Mouse (Mus musculus): ENCODE data around the gene Olfr1436.
"Not testable (repeated sequence)": the region's sequence is repeated elsewhere in the genome, so short reads cannot be mapped to it uniquely, and the experiment has no call there.

Gene Olfr1436

DNA sequence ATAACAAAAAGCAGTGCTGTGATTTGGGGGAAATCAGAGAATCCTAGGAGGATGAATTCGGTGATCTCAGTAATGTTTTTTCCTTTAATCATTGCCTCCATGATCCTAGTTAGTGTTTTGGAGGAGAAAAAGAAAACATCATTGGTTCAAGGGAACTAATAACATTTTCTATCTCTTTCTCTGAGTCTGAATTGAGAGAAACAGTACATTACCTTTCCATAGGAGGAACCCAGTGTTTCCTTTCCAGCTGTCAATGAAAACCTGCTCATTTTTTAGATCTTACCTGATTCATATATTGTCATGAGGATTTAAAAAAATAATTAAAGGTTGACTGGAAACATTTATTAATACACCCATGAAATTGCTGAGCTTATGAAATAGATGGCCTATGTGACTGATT lies at the start of gene Olfr1436:
Gene Olfr1436 (minus strand): TSS at position 101 of the 400 bp plus-strand sequence.
- DNase-seq (ENCODE audit: low spot score) = not testable (repeated sequence)

DNA sequence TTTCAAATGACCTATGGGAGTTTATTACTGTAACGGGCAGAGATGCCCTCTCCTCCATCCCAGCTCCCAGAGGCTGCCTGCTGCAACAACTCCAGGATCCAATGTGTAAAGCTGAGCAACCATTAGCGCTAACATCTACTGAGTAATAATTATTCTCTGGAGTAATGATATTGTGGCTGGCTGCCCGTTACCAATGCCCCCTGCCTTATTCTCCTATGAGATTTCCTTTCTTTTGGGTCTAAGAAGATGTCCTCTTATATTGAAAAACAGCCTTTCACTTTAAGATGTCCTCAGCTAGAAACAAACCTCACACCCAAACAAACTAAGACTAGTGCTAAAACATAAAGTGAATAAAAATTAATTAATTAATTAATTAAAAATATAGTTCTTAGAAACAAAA lies 36.9 kb upstream of the Olfr1436 start, which contains the start of gene Olfr1438-ps1:
Gene Olfr1438-ps1 (minus strand): TSS at position 101 of the 400 bp plus-strand sequence.
- no peak for DNase-seq (ENCODE audit: low spot score)

DNA sequence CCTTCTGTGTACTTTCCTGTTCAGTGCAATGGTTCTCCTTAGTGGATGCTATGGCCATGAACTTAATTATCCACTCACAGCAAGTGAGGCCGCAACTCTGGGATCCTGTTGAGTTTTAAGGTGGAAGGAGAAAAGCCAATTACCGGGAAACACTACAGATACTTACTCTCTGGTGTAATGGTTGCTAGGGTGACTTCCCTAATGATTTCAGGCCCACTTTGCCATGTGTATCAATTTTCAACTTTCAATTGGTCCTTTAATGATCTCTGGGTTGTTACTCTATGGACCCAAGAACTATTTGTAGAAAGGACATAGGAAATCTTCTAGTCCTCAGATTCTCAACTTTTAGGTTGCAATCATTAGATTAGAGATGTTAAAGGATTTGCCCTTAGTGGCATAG lies 26.1 kb upstream of the Olfr1436 start, which contains the start of gene Olfr1437:
Gene Olfr1437 (minus strand): TSS at position 101 of the 400 bp plus-strand sequence.
- DNase-seq (ENCODE audit: low spot score) = no peak

DNA sequence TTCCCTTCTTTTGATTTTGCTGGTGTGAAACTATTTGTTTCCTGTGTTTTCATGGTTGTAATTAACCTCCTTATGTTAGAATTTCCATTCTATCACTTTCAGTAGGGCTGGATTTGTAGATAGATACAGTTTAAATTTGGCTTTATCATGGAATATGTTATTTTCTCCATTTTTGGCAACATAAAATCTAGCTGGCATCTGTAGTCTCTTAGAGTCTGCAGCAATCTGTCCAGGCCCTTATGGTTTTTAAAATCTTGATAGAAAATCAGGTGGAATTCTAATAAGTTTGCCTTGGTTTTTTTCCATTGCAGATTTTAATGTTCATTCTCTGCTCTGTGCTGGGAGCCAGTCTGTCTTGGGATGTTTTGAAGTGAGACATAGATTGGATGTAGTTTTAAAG lies 6.0 kb downstream of the Olfr1436 start:
- no peak for DNase-seq (ENCODE audit: low spot score)

DNA sequence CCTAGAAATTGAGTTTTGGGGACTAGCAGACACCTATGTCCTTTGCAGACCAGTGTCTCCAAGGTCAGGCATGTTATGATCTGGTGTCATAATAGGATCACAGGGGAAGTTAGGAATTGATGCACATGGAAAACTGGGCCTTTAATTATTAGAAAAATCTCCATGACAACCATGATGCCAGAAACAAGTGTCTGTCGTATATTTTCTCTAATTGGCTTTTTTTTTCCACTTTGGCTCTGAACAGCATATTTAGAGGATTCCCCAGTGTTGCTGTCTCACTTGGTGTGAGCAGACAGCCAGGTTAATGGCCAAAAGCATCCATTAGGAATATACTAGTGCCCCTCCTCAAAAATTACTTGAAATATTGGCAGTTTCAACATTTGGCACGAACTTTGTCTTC lies 19.4 kb downstream of the Olfr1436 start, which contains the start of gene Olfr1434:
Gene Olfr1434 (plus strand): TSS at position 301 of the 400 bp plus-strand sequence.
- DNase-seq (ENCODE audit: low spot score) = no peak

DNA sequence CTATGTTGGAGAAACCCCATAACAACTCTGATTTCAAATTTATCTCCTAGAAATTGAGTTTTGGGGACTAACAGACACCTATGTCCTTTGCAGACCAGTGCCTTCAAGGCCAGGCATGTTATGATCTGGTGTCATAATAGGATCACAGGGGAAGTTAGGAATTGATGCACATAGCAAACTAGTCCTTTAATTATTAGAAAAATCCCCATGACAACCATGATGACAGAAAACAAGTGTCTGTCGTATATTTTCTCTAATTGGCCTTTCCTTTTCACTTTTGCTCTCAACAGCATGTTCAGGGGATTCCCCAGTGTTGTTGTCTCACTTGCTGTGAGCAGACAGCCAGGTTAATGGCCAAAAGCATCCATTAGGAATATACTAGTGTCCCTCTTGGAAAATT lies 38.2 kb downstream of the Olfr1436 start, which contains the start of gene Olfr235:
Gene Olfr235 (plus strand): TSS at position 301 of the 400 bp plus-strand sequence.
- DNase-seq (ENCODE audit: low spot score) = no peak
